Mouse (Mus musculus) forebrain, embryonic 13.5 days (tissue): ENCODE results near the gene Pirb. TPM values are rescaled to one million over a fixed set of nuclear protein-coding genes. Genes with fewer than 3 reads are reported as not detected.
"Not testable (repeated sequence)": the region's sequence is repeated elsewhere in the genome, so short reads cannot be mapped to it uniquely, and the experiment has no call there.

Experiments
- ATAC-seq: fragments of 200-750 bp; cut with Nextera tagmentation; 2 replicates; pipeline ENCODE4 v1.8.0; 2017
- H3K27ac ChIP-seq: fragments of 300-500 bp; sonication (generic); 2 replicates; pipeline ENCODE4 v1.5.1; 2015; ENCODE audit warnings: inconsistent platforms, mild to moderate bottlenecking, moderate library complexity
- H3K27me3 ChIP-seq: fragments of 300-500 bp; sonication (generic); 2 replicates; pipeline ENCODE4 v1.6.1; 2015; ENCODE audit warnings: mild to moderate bottlenecking, inconsistent platforms
- H3K36me3 ChIP-seq: fragments of 300-500 bp; sonication (generic); 2 replicates; pipeline ENCODE4 v1.6.1; 2015; ENCODE audit warnings: mild to moderate bottlenecking, inconsistent platforms; ENCODE audit not compliant: poor library complexity, severe bottlenecking
- H3K4me1 ChIP-seq: fragments of 300-500 bp; sonication (generic); 2 replicates; pipeline ENCODE4 v1.6.1; 2015; ENCODE audit warnings: inconsistent platforms
- H3K4me2 ChIP-seq: fragments of 300-500 bp; sonication (generic); 2 replicates; pipeline ENCODE4 v1.6.1; 2015; ENCODE audit warnings: inconsistent platforms, mild to moderate bottlenecking, moderate library complexity
- H3K4me3 ChIP-seq: fragments of 300-500 bp; sonication (generic); 2 replicates; pipeline ENCODE4 v1.5.1; 2015; ENCODE audit warnings: mild to moderate bottlenecking, inconsistent platforms
- H3K9ac ChIP-seq: fragments of 300-500 bp; sonication (generic); 2 replicates; pipeline ENCODE4 v1.6.1; 2015; ENCODE audit warnings: mild to moderate bottlenecking, inconsistent platforms
- H3K9me3 ChIP-seq: fragments of 300-500 bp; sonication (generic); replicated peaks from 2 replicates; pipeline ENCODE4 v1.6.1; 2016; ENCODE audit warnings: inconsistent platforms
- WGBS: fragments of 180-500 bp; shearing (Covaris S2); methylation state at CpG from one replicate; pipeline ENCODE4 v1.1.7; 2015; 5-methylcytosine and 5-hydroxymethylcytosine counted together
- polyA plus RNA-seq: library from polyadenylated mRNA; unstranded; fragments of >200 nt; fragmentation: Nextera tagmentation; extraction: Ambion mirVana; gene quantifications from 2 replicates; pipeline ENCODE4 v1.2.1, GENCODE M21; 2015

The Pirb gene
- polyA plus RNA-seq, 1 experiment from 2014 or later, result 0.19 TPM

- Histone ChIP-seq H3K27ac (peak overlapping the region; percentile 90), H3K27me3 (no peaks in the 10 kb centered on the region), H3K36me3 (peaks cover 50% of the 10 kb centered on the region), H3K4me1 (peaks cover 22% of the 10 kb centered on the region), H3K9me3 (no peaks in the 10 kb centered on the region), H3K4me3 (peak overlapping the region; percentile 87), H3K9ac (peak overlapping the region; percentile 91), H3K4me2 (peak overlapping the region; percentile 96)
- WGBS, result under 1% methylated on average over 20 of the region's 20 CpGs
- peak; percentile 60 for ATAC-seq
These were observed 15.7 kb downstream of the Pirb start for GRCm38 (mm10) chr7:3704475-3704874.

GRCm38 (mm10) chr7:3703879-3704441 is 16.2 kb downstream of the Pirb start, which contains the start of gene Rps9:
TSS of gene Rps9 (plus strand) at chr7:3703993.
- H3K4me3 ChIP-seq, result peak within 1 kb of the TSS; percentile 87
- peak within 1 kb of the TSS; percentile 91 for H3K9ac ChIP-seq
- peaks cover 55% of the 10 kb centered on the region for H3K36me3 ChIP-seq
- ATAC-seq, result peak; percentile 96
- peak within 1 kb of the TSS; percentile 90 for H3K27ac ChIP-seq
- no peaks in the 10 kb centered on the region for H3K27me3 ChIP-seq
- peaks cover 22% of the 10 kb centered on the region for H3K4me1 ChIP-seq
- no peaks in the 10 kb centered on the region for H3K9me3 ChIP-seq
- peak within 1 kb of the TSS; percentile 96 for H3K4me2 ChIP-seq
- WGBS, result 1% methylated on average over 42 of the region's 42 CpGs

- Histone ChIP-seq H3K36me3 (peaks cover 62% of the 10 kb centered on the region), H3K4me1 (peaks cover 22% of the 10 kb centered on the region), H3K4me2 (peak overlapping the region; percentile 59), H3K27ac (peak overlapping the region; percentile 90), H3K9ac (peak overlapping the region; percentile 91), H3K4me3 (peak overlapping the region; percentile 87), H3K27me3 (no peaks in the 10 kb centered on the region), H3K9me3 (no peaks in the 10 kb centered on the region)
- ATAC-seq, result peak; percentile 43
- WGBS, result 23% methylated on average over 6 of the region's 6 CpGs
These were observed 16.9 kb downstream of the Pirb start for GRCm38 (mm10) chr7:3703148-3703878.

GRCm38 (mm10) chr7:3698471-3698870 is 21.7 kb downstream of the Pirb start:
- Histone ChIP-seq H3K9me3 (no peaks in the 10 kb centered on the region), H3K36me3 (peaks cover 52% of the 10 kb centered on the region), H3K4me2 (no peak overlapping the region), H3K4me3 (no peak overlapping the region), H3K27me3 (no peaks in the 10 kb centered on the region), H3K27ac (no peak overlapping the region), H3K4me1 (peaks cover 13% of the 10 kb centered on the region), H3K9ac (no peak overlapping the region)
- WGBS, result 98% methylated on average over 6 of the region's 6 CpGs
- ATAC-seq, result no peak

- Histone ChIP-seq H3K4me3 (peak overlapping the region; percentile 75), H3K9ac (peak overlapping the region; percentile 91), H3K36me3 (peaks cover 36% of the 10 kb centered on the region), H3K4me1 (peaks cover 26% of the 10 kb centered on the region), H3K4me2 (peak overlapping the region; percentile 84), H3K27ac (peak overlapping the region; percentile 68; the same call in 1 of the 2 replicates)
- whole genome bisulfite sequencing, result 6% methylated on average over 9 of the region's 9 CpGs
- H3K27me3 ChIP-seq, H3K9me3 ChIP-seq, ATAC-seq: not testable (repeated sequence)
These were observed 25.3 kb downstream of the Pirb start for GRCm38 (mm10) chr7:3694949-3695305.

GRCm38 (mm10) chr7:3694076-3694948 is 25.9 kb downstream of the Pirb start:
- under 1% methylated on average over 31 of the region's 55 CpGs for WGBS
- Histone ChIP-seq H3K9me3 (no peaks in the 10 kb centered on the region), H3K4me3 (peak overlapping the region; percentile 75), H3K9ac (peak overlapping the region; percentile 91), H3K27me3 (no peaks in the 10 kb centered on the region), H3K4me1 (peaks cover 26% of the 10 kb centered on the region), H3K27ac (peak overlapping the region; percentile 89), H3K36me3 (peaks cover 30% of the 10 kb centered on the region), H3K4me2 (peak overlapping the region; percentile 84)
- ATAC-seq, result peak; percentile 37

GRCm38 (mm10) chr7:3693809-3694075 is 26.4 kb downstream of the Pirb start:
- H3K36me3 ChIP-seq, result peaks cover 24% of the 10 kb centered on the region
- peak overlapping the region; percentile 91 for H3K9ac ChIP-seq
- peak overlapping the region; percentile 84 for H3K4me2 ChIP-seq
- H3K4me3 ChIP-seq, result peak overlapping the region; percentile 75
- no peak for ATAC-seq
- H3K4me1 ChIP-seq, result peaks cover 26% of the 10 kb centered on the region
- H3K27ac ChIP-seq, result peak overlapping the region; percentile 89
- WGBS, result under 1% methylated on average over 18 of the region's 18 CpGs
- no peaks in the 10 kb centered on the region for H3K9me3 ChIP-seq
- no peaks in the 10 kb centered on the region for H3K27me3 ChIP-seq

GRCm38 (mm10) chr7:3692987-3693808 is 27.0 kb downstream of the Pirb start, which contains the start of gene Mboat7:
TSS of gene Mboat7 (minus strand) at chr7:3693523.
- H3K9ac ChIP-seq, result peak within 1 kb of the TSS; percentile 91
- H3K27me3 ChIP-seq, result no peaks in the 10 kb centered on the region
- H3K4me1 ChIP-seq, result peaks cover 26% of the 10 kb centered on the region
- 1% methylated on average over 55 of the region's 55 CpGs for WGBS
- H3K4me2 ChIP-seq, result peak within 1 kb of the TSS; percentile 84
- H3K36me3 ChIP-seq, result peaks cover 22% of the 10 kb centered on the region
- peak; percentile 93 for ATAC-seq
- H3K27ac ChIP-seq, result peak within 1 kb of the TSS; percentile 89
- peak within 1 kb of the TSS; percentile 75 for H3K4me3 ChIP-seq
- H3K9me3 ChIP-seq, result no peaks in the 10 kb centered on the region

- ATAC-seq, result peak; percentile 0; the same call in 1 of the 2 replicates
- WGBS, result under 1% methylated on average over 49 of the region's 49 CpGs
These were observed 27.7 kb downstream of the Pirb start, which contains the start of gene Tsen34 for GRCm38 (mm10) chr7:3692382-3692986. TSS of gene Tsen34 (plus strand) at chr7:3692863.

GRCm38 (mm10) chr7:3691919-3692318 is 28.3 kb downstream of the Pirb start:
- peak overlapping the region; percentile 75 for H3K4me3 ChIP-seq
- H3K36me3 ChIP-seq, result peaks cover 22% of the 10 kb centered on the region; the same call in 1 of the 2 replicates
- peak overlapping the region; percentile 91 for H3K9ac ChIP-seq
- H3K27me3 ChIP-seq, result no peaks in the 10 kb centered on the region
- H3K4me1 ChIP-seq, result peaks cover 26% of the 10 kb centered on the region
- no peak for ATAC-seq
- H3K4me2 ChIP-seq, result peak overlapping the region; percentile 84
- 44% methylated on average over 3 of the region's 3 CpGs for WGBS
- no peak overlapping the region; the same call in 1 of the 2 replicates for H3K27ac ChIP-seq
- no peaks in the 10 kb centered on the region for H3K9me3 ChIP-seq

More at GRCm38 (mm10) chr7:3692382-3692986, 27.7 kb downstream of the Pirb start, which contains the start of gene Tsen34:
- Histone ChIP-seq H3K36me3 (peaks cover 22% of the 10 kb centered on the region), H3K9me3 (no peaks in the 10 kb centered on the region), H3K4me3 (peak within 1 kb of the TSS; percentile 75), H3K27me3 (no peaks in the 10 kb centered on the region), H3K4me1 (peaks cover 26% of the 10 kb centered on the region), H3K9ac (peak within 1 kb of the TSS; percentile 91), H3K4me2 (peak within 1 kb of the TSS; percentile 84), H3K27ac (peak within 1 kb of the TSS; percentile 89)
